Mouse (Mus musculus): Measurements from ENCODE around the gene Olfr1251. TPM values are rescaled to one million over a fixed set of nuclear protein-coding genes. Genes with fewer than 3 reads are reported as not detected.

Gene Olfr1251
- not detected in 2 replicates for polyA plus RNA-seq (2012)

DNA sequence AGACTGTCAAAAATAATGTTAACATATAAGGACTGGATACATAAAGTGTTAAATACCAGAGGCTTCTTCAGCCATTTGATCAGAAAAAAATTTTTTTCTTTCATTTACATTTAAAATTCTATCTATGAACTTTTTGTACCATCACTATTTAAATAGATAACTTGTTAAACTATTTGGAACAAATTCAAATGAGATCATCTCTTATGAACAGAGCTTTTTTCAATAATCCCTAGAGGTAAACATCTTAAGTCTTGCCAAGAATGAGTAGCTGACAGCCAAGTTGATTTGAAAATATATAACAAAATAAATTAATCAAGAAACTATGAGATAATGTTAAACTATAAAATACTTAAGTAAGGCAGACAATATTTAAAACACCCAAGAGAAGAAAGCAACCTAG lies at the start of gene Olfr1251:
Gene Olfr1251 (minus strand): TSS at position 101 of the 400 bp plus-strand sequence.

DNA sequence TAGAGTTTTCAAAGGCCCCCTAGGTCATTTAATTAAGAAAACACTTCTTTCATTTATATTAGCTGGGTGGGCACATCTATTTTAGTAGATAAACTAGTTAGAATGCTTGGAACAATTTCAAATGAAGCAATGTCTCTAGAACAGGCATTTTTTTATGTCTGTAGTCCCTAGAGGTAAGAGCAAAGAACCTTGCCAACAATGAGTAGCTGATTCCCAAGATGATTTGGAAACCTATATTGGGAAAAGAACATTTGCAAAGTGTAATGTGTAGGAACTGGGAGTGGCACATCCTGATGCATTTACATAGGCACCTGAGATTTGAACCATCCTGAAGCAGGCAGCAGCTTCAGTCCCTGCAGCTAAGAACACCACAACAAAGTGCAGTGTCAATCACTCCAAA lies 10.4 kb downstream of the Olfr1251 start, which contains the start of gene Olfr1250:
Gene Olfr1250 (minus strand): TSS at position 101 of the 400 bp plus-strand sequence.

GRCm38 (mm10) chr2:89634883-89635282 lies 36.9 kb downstream of the Olfr1251 start, which contains the start of gene Olfr1249:
Gene Olfr1249 (minus strand): TSS chr2:89634983.

DNA sequence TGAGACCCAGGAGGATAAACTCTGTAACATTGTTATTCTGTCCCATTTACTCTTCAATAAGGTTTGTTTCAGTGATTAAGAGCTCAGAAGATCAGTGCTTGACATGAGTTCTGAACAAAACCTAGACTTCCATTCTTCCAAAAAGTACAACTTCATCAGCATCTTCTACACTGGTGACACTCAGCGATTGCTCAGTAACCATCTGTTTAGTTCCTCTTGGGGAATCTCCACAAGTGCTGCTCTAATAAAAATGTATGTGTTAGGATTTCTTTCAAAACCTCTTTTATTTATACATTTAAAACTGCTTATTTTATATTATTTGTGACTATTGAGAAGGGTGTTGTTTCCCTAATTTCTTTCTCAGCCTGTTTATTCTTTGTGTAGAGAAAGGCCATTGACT lies 53.6 kb downstream of the Olfr1251 start, which contains the start of gene Olfr1248:
Gene Olfr1248 (minus strand): TSS at position 101 of the 400 bp plus-strand sequence.

Other genes starting within 250 kb of the Olfr1251 start
- not detected in 2 replicates for gene Olfr1240, start 228.9 kb downstream of the Olfr1251 start, polyA plus RNA-seq (2012)
- gene Olfr1241, start 184.8 kb downstream of the Olfr1251 start, polyA plus RNA-seq (2012): not detected in 2 replicates
- gene Olfr1242, start 173.6 kb downstream of the Olfr1251 start, polyA plus RNA-seq (2012): not detected in 2 replicates
- not detected in 2 replicates for gene Olfr1243, start 140.4 kb downstream of the Olfr1251 start, polyA plus RNA-seq (2012)
- gene Olfr1245, start 93.5 kb downstream of the Olfr1251 start, polyA plus RNA-seq (2012): not detected in 2 replicates
- not detected in 2 replicates for gene Olfr1246, start 78.8 kb downstream of the Olfr1251 start, polyA plus RNA-seq (2012)
- not detected in 2 replicates for gene Olfr1247, start 57.8 kb downstream of the Olfr1251 start, polyA plus RNA-seq (2012)
- not detected in 2 replicates for gene Olfr1248, start 53.7 kb downstream of the Olfr1251 start, polyA plus RNA-seq (2012)
- gene Olfr1249, start 37.0 kb downstream of the Olfr1251 start, polyA plus RNA-seq (2012): not detected in 2 replicates
- gene Olfr1250, start 10.5 kb downstream of the Olfr1251 start, polyA plus RNA-seq (2012): not detected in 2 replicates
- gene Olfr1252, start 53.1 kb upstream of the Olfr1251 start, polyA plus RNA-seq (2012): not detected in 2 replicates
- gene Olfr1253, start 85.2 kb upstream of the Olfr1251 start, polyA plus RNA-seq (2012): not detected in 2 replicates
- not detected in 2 replicates for gene Olfr1254, start 121.7 kb upstream of the Olfr1251 start, polyA plus RNA-seq (2012)
- gene Olfr1255, start 140.1 kb upstream of the Olfr1251 start, polyA plus RNA-seq (2012): not detected in 2 replicates
- not detected in 2 replicates for gene Olfr1256, start 169.6 kb upstream of the Olfr1251 start, polyA plus RNA-seq (2012)
- not detected in 2 replicates for gene Olfr48, start 176.3 kb upstream of the Olfr1251 start, polyA plus RNA-seq (2012)
- not detected in 2 replicates for gene Olfr1257, start 206.5 kb upstream of the Olfr1251 start, polyA plus RNA-seq (2012)

Measured in megakaryocyte-erythroid progenitor cell, adult 5 weeks (primary cell).